Mouse (Mus musculus) CH12.LX (cell line): ENCODE measurements around the gene Dexi. TPM values are rescaled to one million over a fixed set of nuclear protein-coding genes. Genes with fewer than 3 reads are reported as not detected.

Source experiments
- DNase-seq: peaks from one replicate; pipeline ENCODE4 v3.0.0-alpha.2; 2013; ENCODE audit errors: extremely low read depth
- H3K27ac ChIP-seq: 2 replicates; pipeline ENCODE4 v1.5.1; 2012; ENCODE audit warnings: low read depth, mild to moderate bottlenecking, control low read depth, moderate library complexity; ENCODE audit not compliant: insufficient read depth
- H3K27me3 ChIP-seq: replicated peaks from 2 replicates; pipeline ENCODE3; 2012; ENCODE audit warnings: inconsistent platforms
- H3K36me3 ChIP-seq, 2 experiments: replicated peaks in 1 of 2; 2 replicates each; pipeline versions ENCODE3 to v1.6.1; 2012; ENCODE audit warnings: inconsistent platforms in 1 of 2, low read length in 1 of 2, mild to moderate bottlenecking in 1 of 2, mixed read lengths in 1 of 2, moderate library complexity in 1 of 2; ENCODE audit not compliant: control insufficient read depth in 1 of 2, insufficient read depth in 1 of 2
- H3K4me1 ChIP-seq, 2 experiments: 2 replicates each; pipeline ENCODE4 v1.6.1; 2012; ENCODE audit warnings: inconsistent platforms in 1 of 2, moderate library complexity in 1 of 2; ENCODE audit not compliant: insufficient read depth in 2 of 2, control insufficient read depth in 1 of 2
- H3K4me2 ChIP-seq: 2 replicates; pipeline ENCODE4 v1.6.1; 2012; ENCODE audit warnings: low read depth, mild to moderate bottlenecking, control low read depth; ENCODE audit not compliant: poor library complexity, insufficient read depth, severe bottlenecking
- H3K4me3 ChIP-seq, 3 experiments: fragments of 150-350 bp in 1 of 3; sonication (generic) in 1 of 3; replicated peaks in 1 of 3; 2 replicates each; pipeline versions ENCODE3 to v1.5.1; 2011 to 2012; ENCODE audit warnings: low read depth in 2 of 3, low read length in 2 of 3, mild to moderate bottlenecking in 2 of 3, moderate library complexity in 2 of 3, control low read depth in 1 of 3, improper control_type of control experiment in 1 of 3, inconsistent platforms in 1 of 3, mixed read lengths in 1 of 3; ENCODE audit not compliant: poor library complexity in 1 of 3
- H3K79me2 ChIP-seq: replicated peaks from 2 replicates; pipeline ENCODE4 v1.6.1; 2012; ENCODE audit warnings: mild to moderate bottlenecking, moderate library complexity; ENCODE audit not compliant: control insufficient read depth, poor library complexity, insufficient read depth, severe bottlenecking; ENCODE audit errors: extremely low read depth
- H3K9ac ChIP-seq: 2 replicates; pipeline ENCODE4 v1.6.1; 2012; ENCODE audit warnings: low read depth, mild to moderate bottlenecking, control low read depth, moderate library complexity; ENCODE audit not compliant: insufficient read depth
- H3K9me3 ChIP-seq: replicated peaks from 2 replicates; pipeline ENCODE3; 2012; ENCODE audit warnings: low read length, inconsistent platforms, mixed read lengths
- CHD2 ChIP-seq: IDR thresholded peaks from 2 replicates; pipeline ENCODE4 v1.6.1; 2011; ENCODE audit warnings: low read length, improper control_type of control experiment
- CTCF ChIP-seq, 2 experiments: IDR thresholded peaks in 1 of 2; conservative IDR thresholded peaks in 1 of 2; 2 replicates each; pipeline ENCODE4 v1.5.1; 2011 to 2012; ENCODE audit warnings: low read depth in 2 of 2, low read length in 2 of 2, improper control_type of control experiment in 1 of 2, inconsistent platforms in 1 of 2, mild to moderate bottlenecking in 1 of 2, moderate library complexity in 1 of 2
- E2F4 ChIP-seq: IDR thresholded peaks from 2 replicates; pipeline ENCODE4 v1.6.1; 2011; ENCODE audit warnings: low read depth, low read length, improper control_type of control experiment; ENCODE audit not compliant: insufficient replicate concordance
- ELF1 ChIP-seq: IDR thresholded peaks from 2 replicates; pipeline ENCODE4 v1.6.1; 2014; ENCODE audit warnings: low read depth, mild to moderate bottlenecking, inconsistent platforms, low read length, improper control_type of control experiment
- ETS1 ChIP-seq: conservative IDR thresholded peaks from 2 replicates; pipeline ENCODE4 v1.6.1; 2012; ENCODE audit warnings: low read depth, mild to moderate bottlenecking, inconsistent platforms, low read length, improper control_type of control experiment, moderate library complexity
- HCFC1 ChIP-seq: IDR thresholded peaks from 2 replicates; pipeline ENCODE4 v1.6.1; 2012; ENCODE audit warnings: low read depth, mild to moderate bottlenecking, inconsistent platforms, low read length, improper control_type of control experiment
- JUN ChIP-seq: IDR thresholded peaks from 2 replicates; pipeline ENCODE4 v1.6.1; 2011; ENCODE audit warnings: low read depth, mild to moderate bottlenecking, low read length, improper control_type of control experiment, moderate library complexity; ENCODE audit not compliant: insufficient read depth
- MAFK ChIP-seq: IDR thresholded peaks from 2 replicates; pipeline ENCODE4 v1.6.1; 2011; ENCODE audit warnings: low read length, improper control_type of control experiment; ENCODE audit not compliant: insufficient replicate concordance
- MAX ChIP-seq: IDR thresholded peaks from 2 replicates; pipeline ENCODE4 v1.6.1; 2011; ENCODE audit warnings: low read length, improper control_type of control experiment
- MEF2A ChIP-seq: IDR thresholded peaks from 2 replicates; pipeline ENCODE4 v1.6.1; 2014; ENCODE audit warnings: low read depth, mild to moderate bottlenecking, inconsistent platforms, low read length, improper control_type of control experiment, borderline replicate concordance
- MYC ChIP-seq: IDR thresholded peaks from 2 replicates; pipeline ENCODE4 v1.6.1; 2011; ENCODE audit warnings: low read depth, mild to moderate bottlenecking, improper control_type of control experiment, low read length
- NRF1 ChIP-seq: IDR thresholded peaks from 2 replicates; pipeline ENCODE4 v1.6.1; 2014; ENCODE audit warnings: low read depth, mild to moderate bottlenecking, inconsistent platforms, low read length, improper control_type of control experiment, moderate library complexity
- PAX5 ChIP-seq: IDR thresholded peaks from 2 replicates; pipeline ENCODE4 v1.6.1; 2012; ENCODE audit warnings: low read length, inconsistent platforms, mixed read lengths
- POLR2A ChIP-seq: IDR thresholded peaks from 2 replicates; pipeline ENCODE4 v1.6.1; 2011; ENCODE audit warnings: low read depth, mild to moderate bottlenecking, improper control_type of control experiment, low read length
- POLR2AphosphoS2 ChIP-seq: IDR thresholded peaks from 2 replicates; pipeline ENCODE4 v1.6.1; 2011; ENCODE audit warnings: low read depth, low read length, improper control_type of control experiment
- TBP ChIP-seq: conservative IDR thresholded peaks from 2 replicates; pipeline ENCODE4 v1.6.1; 2011; ENCODE audit warnings: low read depth, low read length, improper control_type of control experiment
- TCF12 ChIP-seq: IDR thresholded peaks from 2 replicates; pipeline ENCODE4 v1.6.1; 2014; ENCODE audit warnings: low read depth, mild to moderate bottlenecking, inconsistent platforms, low read length, improper control_type of control experiment
- USF1 ChIP-seq: IDR thresholded peaks from 2 replicates; pipeline ENCODE4 v1.6.1; 2014; ENCODE audit warnings: low read depth, mild to moderate bottlenecking, inconsistent platforms, low read length, improper control_type of control experiment
- ZC3H11A ChIP-seq: IDR thresholded peaks from 2 replicates; pipeline ENCODE4 v1.6.1; 2012; ENCODE audit warnings: low read depth, mild to moderate bottlenecking, inconsistent platforms, low read length, improper control_type of control experiment
- ZNF384 ChIP-seq: IDR thresholded peaks from 2 replicates; pipeline ENCODE4 v1.6.1; 2012; ENCODE audit warnings: low read depth, low read length, improper control_type of control experiment, inconsistent platforms
- dilution Hi-C: fragments of 300-500 bp; cut with MboI; formaldehyde crosslinking; loops from 2 replicates; pipeline ENCODE4 v1.14.3; 2020; ENCODE audit warnings: low sequenced_read_pairs; ENCODE audit not compliant: extremely low pct_unique_long_range_greater_than_20kb, extremely low pct_ligation_motif_present
- in situ Hi-C: fragments of 300-500 bp; cut with MboI; formaldehyde crosslinking; loops from 3 replicates; pipeline ENCODE4 v1.14.3; 2019; ENCODE audit warnings: low sequenced_read_pairs, low pct_ligation_motif_present, low pct_unique_long_range_greater_than_20kb, mixed read lengths
- polyA plus RNA-seq: library from polyadenylated mRNA; unstranded; fragments of >175 nt; gene quantifications from 2 replicates; pipeline ENCODE4 v1.2.1, GENCODE M21; 2012; ENCODE audit warnings: low read depth; ENCODE audit not compliant: insufficient read length
- total RNA-seq, 2 experiments: library from RNA; depleted of rRNA; stranded (reverse); fragments of 300-350 nt in 1 of 2; fragments of >200 nt in 1 of 2; gene quantifications; 2 replicates each; pipeline ENCODE4 v1.2.3; 2012 to 2014

The Dexi gene
- total and polyA plus RNA-seq, 3 experiments, result 11.3 to 19.6 (median 14.1) TPM

DNA sequence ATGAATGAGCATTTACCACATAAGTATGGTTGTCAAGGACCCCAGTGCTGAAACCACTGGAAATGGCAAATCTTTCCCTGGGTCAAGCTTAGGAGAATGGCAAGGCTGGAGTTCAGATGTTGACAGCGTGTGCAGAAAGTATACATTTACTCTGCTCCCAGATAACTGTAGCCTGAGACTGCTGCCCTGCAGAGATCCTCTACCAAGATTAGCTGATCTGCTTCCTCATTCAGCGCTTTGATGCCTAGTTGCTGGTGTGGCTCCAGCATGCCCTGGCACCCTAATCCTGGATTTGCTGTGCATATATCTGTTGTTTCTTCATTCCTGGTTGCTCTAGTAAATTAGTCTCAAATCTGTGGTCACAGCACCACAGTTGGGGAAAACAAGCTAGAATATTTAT lies 11.0 kb upstream of the Dexi start:
- DNase-seq, result no peak
- H3K9ac ChIP-seq, result no peak overlapping the region
- peaks cover 0 to 10% of the 10 kb centered on the region in 2 experiments; a peak in 2 of 4 replicates for H3K4me1 ChIP-seq
- H3K4me2 ChIP-seq, result no peak overlapping the region
- H3K36me3 ChIP-seq, result peaks cover 0 to 22% of the 10 kb centered on the region in 2 experiments
- dilution Hi-C loops (no loop called here), in situ Hi-C loops (no loop called here)
- H3K27me3 ChIP-seq, result no peaks in the 10 kb centered on the region
- H3K27ac ChIP-seq, result no peak overlapping the region
- H3K4me3 ChIP-seq, result no peak overlapping the region
- peaks cover 2% of the 10 kb centered on the region; the same call in 1 of the 2 replicates for H3K79me2 ChIP-seq
- H3K9me3 ChIP-seq, result no peaks in the 10 kb centered on the region
- TF ChIP-seq CTCF (conservative IDR thresholded peaks at IDR 0.05 in 1 of 2, IDR thresholded peaks at IDR 0.05 in 1 of 2; ENCODE audit: low read depth in 2 of 2, low read length in 2 of 2), result no peak
- no peak for TF ChIP-seq POLR2A
- no peak for TF ChIP-seq ETS1
- no peak for TF ChIP-seq USF1
- TF ChIP-seq E2F4, result no peak
- no peak for TF ChIP-seq NRF1
- TF ChIP-seq ELF1, result no peak
- TF ChIP-seq TBP, result no peak
- no peak for TF ChIP-seq POLR2AphosphoS2
- no peak for TF ChIP-seq CHD2
- TF ChIP-seq TCF12, result no peak
- no peak for TF ChIP-seq HCFC1
- TF ChIP-seq ZNF384, result no peak
- no peak for TF ChIP-seq MEF2A
- no peak for TF ChIP-seq MAX
- TF ChIP-seq MAFK, result no peak
- TF ChIP-seq, all 38 proteins: peak for 0

DNA sequence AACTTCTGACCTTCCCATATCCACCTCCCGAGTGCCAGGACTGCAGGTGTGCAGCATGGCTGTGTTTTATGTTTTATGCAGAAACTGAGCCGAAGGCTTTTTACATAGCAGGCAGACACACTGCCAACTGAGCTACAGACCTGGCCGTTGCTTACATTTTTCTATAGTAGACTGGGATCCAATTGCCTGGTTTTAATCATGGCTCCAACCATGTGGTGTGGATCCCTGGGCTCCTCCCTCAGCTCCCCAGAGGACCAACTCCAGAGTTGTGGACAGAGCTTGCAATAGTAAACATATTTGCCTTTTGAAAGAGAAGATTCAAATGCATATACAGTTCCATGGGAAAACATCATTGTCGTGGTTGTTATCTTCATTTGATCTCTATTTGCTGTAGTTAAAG lies 8.7 kb upstream of the Dexi start:
- TF ChIP-seq CHD2 (no peak), ZC3H11A (no peak), MYC (no peak), PAX5 (no peak), NRF1 (no peak), JUN (no peak), ELF1 (no peak)

More for the DNA sequence above, 8.7 kb upstream of the Dexi start:
- Histone ChIP-seq H3K27me3 (no peaks in the 10 kb centered on the region), H3K4me1 (peaks cover 0 to 19% of the 10 kb centered on the region in 2 experiments; a peak in 2 of 4 replicates), H3K4me3 (no peak overlapping the region), H3K27ac (no peak overlapping the region), H3K9ac (no peak overlapping the region), H3K9me3 (no peaks in the 10 kb centered on the region), H3K79me2 (peaks cover 5% of the 10 kb centered on the region), H3K36me3 (peaks cover 0 to 30% of the 10 kb centered on the region in 2 experiments), H3K4me2 (no peak overlapping the region)
- in situ Hi-C loops, result no loop called here
- dilution Hi-C loops, result no loop called here
- DNase-seq, result no peak
